Mouse (Mus musculus) myocyte (in vitro differentiated cells): ENCODE data around the gene Olfr374. TPM values are rescaled to one million over a fixed set of nuclear protein-coding genes. Genes with fewer than 3 reads are reported as not detected.

ENCODE experiments used
- H3K27me3 ChIP-seq: one replicate; pipeline ENCODE4 v1.6.1; 2011; ENCODE audit not compliant: control insufficient read depth, insufficient read depth, insufficient read length
- H3K36me3 ChIP-seq: one replicate; pipeline ENCODE4 v1.6.1; 2011; ENCODE audit not compliant: control insufficient read depth, insufficient read depth
- H3K4me2 ChIP-seq: one replicate; pipeline ENCODE4 v1.6.1; 2011; ENCODE audit warnings: low read depth, control low read depth
- H3K4me3 ChIP-seq: one replicate; pipeline ENCODE4 v1.5.1; 2011; ENCODE audit warnings: mild to moderate bottlenecking, control low read depth, moderate library complexity
- H3K79me2 ChIP-seq: one replicate; pipeline ENCODE4 v1.6.1; 2011; ENCODE audit not compliant: control insufficient read depth, insufficient read depth
- H3ac ChIP-seq: one replicate; pipeline ENCODE4 v1.6.1; 2011; ENCODE audit not compliant: control insufficient read depth, insufficient read length
- CEBPB ChIP-seq: IDR thresholded peaks from 2 replicates; pipeline ENCODE4 v1.6.1; 2011; ENCODE audit warnings: mild to moderate bottlenecking, moderate library complexity; ENCODE audit not compliant: poor library complexity, insufficient read depth, severe bottlenecking
- E2F4 ChIP-seq: IDR thresholded peaks from one replicate; pipeline ENCODE4 v1.6.1; 2011; ENCODE audit warnings: mild to moderate bottlenecking, control low read depth, moderate library complexity; ENCODE audit not compliant: insufficient read depth
- MAX ChIP-seq: IDR thresholded peaks from one replicate; pipeline ENCODE4 v1.6.1; 2011; ENCODE audit warnings: low read depth, mild to moderate bottlenecking, control low read depth
- MYOD1 ChIP-seq, 3 experiments: IDR thresholded peaks; one replicate each; pipeline ENCODE4 v1.6.1; 2011; ENCODE audit warnings: control low read depth in 2 of 3, low read depth in 2 of 3, mild to moderate bottlenecking in 2 of 3, moderate library complexity in 1 of 3; ENCODE audit not compliant: insufficient read length in 2 of 3, control insufficient read depth in 1 of 3
- MYOG ChIP-seq, 3 experiments: IDR thresholded peaks; one replicate each; pipeline ENCODE4 v1.6.1; 2011; ENCODE audit warnings: control low read depth in 2 of 3, low read depth in 2 of 3, mild to moderate bottlenecking in 2 of 3; ENCODE audit not compliant: insufficient read length in 2 of 3, control insufficient read depth in 1 of 3, insufficient read depth in 1 of 3
- POLR2A ChIP-seq: IDR thresholded peaks from one replicate; pipeline ENCODE4 v1.6.1; 2011; ENCODE audit warnings: low read depth, mild to moderate bottlenecking, control low read depth, moderate library complexity; ENCODE audit not compliant: insufficient read length
- POLR2AphosphoS2 ChIP-seq: IDR thresholded peaks from one replicate; pipeline ENCODE4 v1.6.1; 2011; ENCODE audit warnings: low read depth, control low read depth; ENCODE audit not compliant: insufficient read length
- REST ChIP-seq: IDR thresholded peaks from one replicate; pipeline ENCODE4 v1.6.1; 2011; ENCODE audit warnings: mild to moderate bottlenecking, control low read depth, moderate library complexity; ENCODE audit not compliant: insufficient read depth, insufficient read length
- SRF ChIP-seq: IDR thresholded peaks from one replicate; pipeline ENCODE4 v1.6.1; 2011; ENCODE audit warnings: low read depth; ENCODE audit not compliant: control insufficient read depth, insufficient read length
- TCF12 ChIP-seq: IDR thresholded peaks from one replicate; pipeline ENCODE4 v1.6.1; 2011; ENCODE audit warnings: mild to moderate bottlenecking, control low read depth; ENCODE audit not compliant: poor library complexity, insufficient read depth, severe bottlenecking
- TCF3 ChIP-seq: IDR thresholded peaks from one replicate; pipeline ENCODE4 v1.6.1; 2011; ENCODE audit warnings: low read depth, control low read depth; ENCODE audit not compliant: insufficient read length
- USF1 ChIP-seq: IDR thresholded peaks from one replicate; pipeline ENCODE4 v1.6.1; 2011; ENCODE audit warnings: low read depth, mild to moderate bottlenecking, control low read depth, moderate library complexity
- polyA plus RNA-seq: library from polyadenylated mRNA; unstranded; fragments of >200 nt; fragmentation: generic; extraction: Trizol; gene quantifications from one replicate; pipeline ENCODE4 v1.2.1, GENCODE M21; 2012; ENCODE audit warnings: missing spikeins

Olfr374 gene
- polyA plus RNA-seq, 1 experiment = not detected

DNA sequence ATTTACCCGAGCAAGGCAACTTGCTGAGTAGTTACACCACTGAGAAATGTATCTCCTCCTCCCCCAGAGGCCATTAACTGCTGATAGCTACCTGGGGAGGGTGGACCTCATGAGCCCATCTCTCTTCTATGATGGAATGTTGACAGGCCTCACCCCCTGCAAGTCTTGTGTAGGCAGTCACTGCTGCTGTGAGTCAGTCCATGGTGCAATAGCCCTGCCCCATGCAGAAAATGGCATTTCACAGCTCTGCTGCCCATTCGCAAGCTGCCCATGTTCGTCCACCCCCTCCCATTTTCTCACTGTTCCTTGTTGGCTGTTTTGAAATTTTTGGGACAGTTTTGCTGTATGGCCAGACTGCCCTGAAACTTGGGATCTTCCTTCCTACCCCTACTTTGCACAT, 38.7 kb downstream of the Olfr374 start:
- Histone ChIP-seq H3K36me3 (peaks cover 61% of the 10 kb centered on the region), H3K4me2 (no peak overlapping the region), H3ac (no peak overlapping the region), H3K79me2 (peaks cover 27% of the 10 kb centered on the region), H3K4me3 (no peak overlapping the region), H3K27me3 (no peaks in the 10 kb centered on the region)
- TF ChIP-seq SRF (no peak), MYOG (IDR thresholded peaks at IDR 0.05; ENCODE audit: control insufficient read depth in 1 of 3, insufficient read depth in 1 of 3, insufficient read length in 2 of 3, low read depth in 2 of 3) (no peak), POLR2A (peak; percentile 26), MYOD1 (IDR thresholded peaks at IDR 0.05; ENCODE audit: control insufficient read depth in 1 of 3, insufficient read length in 2 of 3, low read depth in 2 of 3) (no peak), USF1 (no peak), CEBPB (peak; percentile 31; the same call in 1 of the 2 replicates), POLR2AphosphoS2 (peak; percentile 41)

DNA sequence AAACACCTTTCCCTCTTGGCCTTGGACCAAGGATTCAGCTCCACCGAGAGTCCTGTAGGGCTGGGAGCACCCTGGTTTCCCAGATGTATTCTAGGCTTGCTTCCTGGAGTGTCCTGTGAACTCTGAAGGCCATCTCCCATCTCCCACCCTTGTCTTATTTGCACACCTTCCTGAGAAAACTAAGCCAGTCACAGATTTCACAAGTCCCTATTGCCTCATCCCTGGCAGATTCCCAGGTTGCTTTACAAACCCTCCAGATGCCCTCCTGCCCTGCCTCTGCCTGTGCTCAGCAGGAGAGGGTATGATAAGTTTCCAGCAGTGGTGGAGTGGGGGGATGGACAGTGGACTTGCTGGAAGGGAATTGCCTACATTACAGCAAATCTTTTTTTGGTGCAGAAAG, 39.2 kb downstream of the Olfr374 start:
- H3K36me3 ChIP-seq = peaks cover 63% of the 10 kb centered on the region
- no peak overlapping the region for H3K4me3 ChIP-seq
- no peak overlapping the region for H3K4me2 ChIP-seq
- H3K27me3 ChIP-seq = no peaks in the 10 kb centered on the region
- peaks cover 22% of the 10 kb centered on the region for H3K79me2 ChIP-seq
- TF ChIP-seq CEBPB (peak; percentile 63; the same call in 1 of the 2 replicates), TCF3 (no peak)
- no peak overlapping the region for H3ac ChIP-seq

DNA sequence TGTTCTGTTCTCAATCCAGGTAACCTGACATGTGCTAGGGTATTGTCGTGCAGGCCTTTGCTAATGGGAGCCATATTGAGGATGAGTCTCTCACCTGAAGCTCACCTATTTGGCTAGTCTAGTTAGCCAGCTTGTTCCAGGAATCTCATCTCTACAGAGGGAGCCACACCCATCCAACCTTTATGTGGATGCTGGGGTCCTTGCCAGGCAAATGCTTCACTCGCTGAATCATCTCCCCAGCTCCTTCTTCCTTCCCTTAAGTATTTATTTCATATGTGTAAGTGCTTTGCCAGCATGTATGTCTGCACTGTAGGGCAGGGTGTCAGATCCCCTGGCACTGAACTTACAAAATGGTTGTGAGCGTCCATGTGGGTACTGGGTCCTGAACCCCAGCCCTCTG, 39.7 kb downstream of the Olfr374 start:
- TF ChIP-seq MAX (no peak), TCF3 (no peak), TCF12 (no peak), SRF (no peak), MYOD1 (IDR thresholded peaks at IDR 0.05; ENCODE audit: control insufficient read depth in 1 of 3, insufficient read length in 2 of 3, low read depth in 2 of 3) (no peak), POLR2AphosphoS2 (no peak), E2F4 (no peak), REST (no peak)
- no peaks in the 10 kb centered on the region for H3K27me3 ChIP-seq
- peaks cover 61% of the 10 kb centered on the region for H3K36me3 ChIP-seq
- no peak overlapping the region for H3K4me3 ChIP-seq
- peaks cover 17% of the 10 kb centered on the region for H3K79me2 ChIP-seq
- no peak overlapping the region for H3ac ChIP-seq
- no peak overlapping the region for H3K4me2 ChIP-seq

DNA sequence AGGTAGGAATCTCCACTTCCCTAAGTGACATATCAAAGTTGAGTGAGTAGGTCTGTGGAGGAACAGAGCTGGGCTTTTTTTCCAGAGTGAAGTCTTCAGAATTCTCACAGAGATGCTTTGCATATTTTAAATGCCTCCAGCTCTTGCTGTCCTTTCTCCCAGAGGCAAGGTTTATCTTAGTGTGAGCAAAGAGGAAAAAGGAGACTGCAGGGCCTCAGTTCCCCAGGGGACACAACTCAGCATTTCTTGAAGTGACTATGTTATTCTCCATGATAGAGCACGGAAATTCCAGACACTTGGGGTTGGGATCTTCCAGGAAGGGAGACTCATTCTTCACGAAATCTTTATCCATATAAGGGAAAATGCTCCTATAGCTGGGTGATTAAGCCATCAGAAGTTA, 40.4 kb downstream of the Olfr374 start:
- TF ChIP-seq E2F4 = no peak
- TF ChIP-seq SRF = no peak
- TF ChIP-seq MAX = no peak
- TF ChIP-seq USF1 = no peak
- no peak for TF ChIP-seq MYOD1 (IDR thresholded peaks at IDR 0.05; ENCODE audit: control insufficient read depth in 1 of 3, insufficient read length in 2 of 3, low read depth in 2 of 3)
- TF ChIP-seq CEBPB = no peak
- TF ChIP-seq MYOG (IDR thresholded peaks at IDR 0.05; ENCODE audit: control insufficient read depth in 1 of 3, insufficient read depth in 1 of 3, insufficient read length in 2 of 3, low read depth in 2 of 3) = no peak
- TF ChIP-seq POLR2AphosphoS2 = no peak
- no peak for TF ChIP-seq TCF12
- TF ChIP-seq REST = no peak
- no peak for TF ChIP-seq TCF3
- no peak for TF ChIP-seq POLR2A
- H3K79me2 ChIP-seq = peaks cover 9% of the 10 kb centered on the region
- no peak overlapping the region for H3K4me3 ChIP-seq

DNA sequence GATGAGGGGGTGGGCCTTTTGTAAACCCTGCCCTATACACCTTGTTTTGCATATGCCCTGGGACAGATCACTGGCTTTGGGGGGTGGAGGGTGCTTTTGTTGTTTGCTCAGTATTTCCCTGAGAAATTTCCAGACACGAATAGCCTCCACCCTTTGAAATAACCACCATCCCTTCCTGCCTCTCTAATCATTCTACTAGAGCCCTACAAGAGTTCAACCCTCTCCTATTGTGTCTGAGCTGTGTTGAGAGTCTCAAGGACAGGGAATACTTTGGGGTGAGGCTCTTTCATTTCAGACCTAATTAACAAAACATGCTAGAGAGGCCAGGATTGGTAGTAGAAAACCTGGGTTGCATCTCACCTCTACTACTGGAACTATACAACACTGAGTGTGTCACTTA, 42.2 kb downstream of the Olfr374 start:
- Histone ChIP-seq H3ac (no peak overlapping the region), H3K4me2 (no peak overlapping the region), H3K27me3 (no peaks in the 10 kb centered on the region), H3K79me2 (no peaks in the 10 kb centered on the region), H3K4me3 (no peak overlapping the region), H3K36me3 (peaks cover 64% of the 10 kb centered on the region)
- no peak for TF ChIP-seq POLR2AphosphoS2
- no peak for TF ChIP-seq MYOG (IDR thresholded peaks at IDR 0.05; ENCODE audit: control insufficient read depth in 1 of 3, insufficient read depth in 1 of 3, insufficient read length in 2 of 3, low read depth in 2 of 3)
- no peak for TF ChIP-seq MYOD1 (IDR thresholded peaks at IDR 0.05; ENCODE audit: control insufficient read depth in 1 of 3, insufficient read length in 2 of 3, low read depth in 2 of 3)
- TF ChIP-seq TCF12 = no peak
- no peak for TF ChIP-seq USF1
- TF ChIP-seq MAX = no peak
- no peak for TF ChIP-seq TCF3
- no peak for TF ChIP-seq POLR2A
- no peak for TF ChIP-seq SRF
- no peak for TF ChIP-seq E2F4
- TF ChIP-seq CEBPB = no peak
- TF ChIP-seq REST = no peak

More for the DNA sequence above, 40.4 kb downstream of the Olfr374 start:
- no peak overlapping the region for H3K4me2 ChIP-seq
- H3K36me3 ChIP-seq = peaks cover 60% of the 10 kb centered on the region
- H3K27me3 ChIP-seq = no peaks in the 10 kb centered on the region
- no peak overlapping the region for H3ac ChIP-seq
